Mouse (Mus musculus) lung, adult 2 months (tissue): Measurements from ENCODE around the gene Mkrn3. TPM values are rescaled to one million over a fixed set of nuclear protein-coding genes. Genes with fewer than 3 reads are reported as not detected.
A peak's percentile ranks its signal among the peaks of the same experiment; 100 is the strongest.

Source experiments
- DNase-seq: peaks from one replicate; pipeline ENCODE4 v3.0.0; 2022
- H3K4me1 ChIP-seq: fragments of 200-500 bp; 2 replicates; pipeline ENCODE4 v1.6.1; 2011; ENCODE audit warnings: low read length; ENCODE audit not compliant: control insufficient read depth, insufficient read depth
- H3K4me3 ChIP-seq: fragments of 200-500 bp; replicated peaks from 2 replicates; pipeline ENCODE3; 2011; ENCODE audit warnings: low read depth, mild to moderate bottlenecking, control low read depth, low read length; ENCODE audit errors: extremely low read depth
- CTCF ChIP-seq: fragments of 200-500 bp; IDR thresholded peaks from 2 replicates; pipeline ENCODE4 v1.5.1; 2011; ENCODE audit warnings: mild to moderate bottlenecking, low read length, control low read depth; ENCODE audit not compliant: insufficient read depth
- POLR2A ChIP-seq: fragments of 200-500 bp; IDR thresholded peaks from 2 replicates; pipeline ENCODE4 v1.6.1; 2011; ENCODE audit warnings: low read depth, mild to moderate bottlenecking, control low read depth, low read length, borderline replicate concordance; ENCODE audit errors: extremely low read depth
- WGBS: fragments of 180-500 bp; shearing (Covaris S2); methylation state at CpG from one replicate; pipeline ENCODE4 v1.1.7; 2018; 5-methylcytosine and 5-hydroxymethylcytosine counted together
- polyA plus RNA-seq: library from polyadenylated mRNA; depleted of rRNA; stranded (reverse); fragments of >200 nt; gene quantifications from 2 replicates; pipeline ENCODE4 v1.2.3, GENCODE M21; 2012

The Mkrn3 gene
- polyA plus RNA-seq, 1 experiment = 1.6 TPM

DNA sequence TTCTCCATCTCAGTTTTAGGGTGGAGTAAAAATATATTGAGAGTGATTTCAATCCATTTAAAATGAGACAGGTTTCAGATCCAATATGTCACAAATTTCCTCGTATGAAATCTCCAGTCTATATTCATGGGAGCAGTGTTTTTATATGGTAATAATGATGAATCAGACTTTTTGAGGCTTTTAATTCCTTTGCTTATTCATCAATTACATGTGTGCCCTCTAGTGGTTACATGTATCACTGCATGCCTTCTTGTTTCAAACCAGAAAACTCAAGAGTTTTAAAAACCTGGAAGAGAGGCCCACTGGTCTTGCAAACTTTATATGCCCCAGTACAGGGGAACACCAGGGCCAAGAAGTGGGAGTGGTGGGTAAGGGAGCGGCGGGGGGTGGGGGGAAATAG lies 13.3 kb upstream of the Mkrn3 start:
- H3K4me3 ChIP-seq = no peak overlapping the region
- TF ChIP-seq CTCF (no peak), POLR2A (no peak)
- no peaks in the 10 kb centered on the region for H3K4me1 ChIP-seq
- WGBS = 25% methylated on average over 3 of the region's 3 CpGs
- DNase-seq = no peak

DNA sequence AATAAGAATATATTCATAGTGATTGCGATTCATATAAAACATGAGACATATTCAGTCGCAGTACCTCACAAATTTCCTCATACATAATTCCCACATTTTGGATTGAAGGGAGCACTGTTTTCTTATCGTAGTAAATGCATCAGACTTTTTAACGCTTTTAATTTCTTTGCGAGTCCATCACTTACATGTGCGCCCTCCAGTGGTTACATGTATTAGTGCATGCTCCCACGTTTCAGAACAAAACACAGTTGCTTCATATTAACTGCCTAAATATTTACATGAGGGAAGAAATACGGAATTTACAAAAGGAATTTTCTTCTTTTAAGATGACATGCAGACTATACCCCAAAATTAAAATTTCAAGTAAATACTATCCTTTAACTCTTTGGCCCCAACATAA lies 8.4 kb upstream of the Mkrn3 start:
- no peaks in the 10 kb centered on the region for H3K4me1 ChIP-seq
- 19% methylated on average over 8 of the region's 8 CpGs for WGBS
- H3K4me3 ChIP-seq = no peak overlapping the region
- DNase-seq = no peak
- TF ChIP-seq POLR2A (no peak), CTCF (no peak)

DNA sequence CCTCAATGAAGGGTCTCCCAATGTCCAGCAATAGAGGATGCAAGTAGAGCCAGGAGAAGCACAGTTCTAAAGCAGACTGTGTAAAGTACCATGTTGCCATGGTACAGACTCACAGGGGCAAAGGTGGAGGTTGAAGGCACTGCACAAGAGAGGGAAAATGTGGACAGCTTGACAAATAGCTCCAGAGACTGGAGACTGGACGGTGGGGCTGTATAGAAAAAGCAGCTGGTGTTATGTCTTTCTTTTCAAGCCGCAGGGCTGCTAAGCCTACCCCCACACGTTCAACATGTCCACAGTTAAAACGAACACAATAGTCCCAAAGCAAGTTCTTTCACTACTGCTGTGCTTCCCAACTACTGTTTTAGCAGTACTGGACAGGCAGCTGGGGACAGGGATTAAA lies 3.3 kb upstream of the Mkrn3 start:
- 0 out of 2 replicates have a peak, but pooled peaks cover 4% of the 10 kb centered on the region for H3K4me1 ChIP-seq
- TF ChIP-seq CTCF (no peak), POLR2A (no peak)
- no peak for DNase-seq
- H3K4me3 ChIP-seq = no peak overlapping the region
- 44% methylated on average over 4 of the region's 4 CpGs for WGBS

DNA sequence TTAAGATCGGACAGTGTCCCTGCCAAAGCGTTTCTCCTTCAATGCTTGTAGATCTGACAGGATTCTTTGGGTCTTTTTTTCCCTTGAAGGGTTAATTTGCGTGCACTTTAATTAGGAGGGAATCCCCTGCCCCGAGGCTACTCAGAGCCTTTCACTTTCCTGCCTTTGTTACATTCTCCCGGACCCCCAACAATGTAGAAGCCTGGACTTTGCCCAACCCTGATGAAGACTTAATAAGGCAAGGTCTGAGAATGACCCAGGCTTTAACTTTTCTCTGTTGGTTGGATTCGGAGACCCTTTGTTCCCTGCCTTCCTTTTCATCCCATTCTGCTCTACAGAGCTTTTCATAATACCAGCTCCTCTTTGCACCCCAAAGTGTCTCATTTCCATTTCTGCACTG lies 627 bp upstream of the Mkrn3 start:
- H3K4me1 ChIP-seq = 0 out of 2 replicates have a peak, but pooled peaks cover 4% of the 10 kb centered on the region
- no peak overlapping the region for H3K4me3 ChIP-seq
- WGBS = 64% methylated on average over 6 of the region's 6 CpGs
- no peak for TF ChIP-seq CTCF
- no peak for TF ChIP-seq POLR2A
- DNase-seq = no peak

DNA sequence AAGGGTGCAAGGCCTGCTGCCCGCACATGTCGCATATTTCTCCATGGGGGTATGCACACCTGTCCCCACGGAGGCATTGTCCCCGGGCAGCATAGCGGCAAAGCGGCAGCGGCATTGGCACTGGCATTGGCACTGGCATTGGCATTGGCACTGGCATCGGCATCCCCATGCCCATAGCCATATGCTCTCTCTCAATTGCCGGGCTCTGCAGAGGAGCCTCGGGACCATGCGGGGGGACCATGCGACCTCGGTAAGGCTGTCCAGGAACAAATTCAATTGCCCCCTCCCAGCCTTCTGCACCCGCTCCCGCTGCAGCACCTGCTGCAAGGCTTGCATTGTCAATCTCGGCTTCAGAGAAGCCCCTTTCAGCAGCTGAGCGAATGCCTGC lies 840 bp downstream of the Mkrn3 start:
- WGBS = 58% methylated on average over 17 of the region's 17 CpGs
- TF ChIP-seq CTCF = no peak
- TF ChIP-seq POLR2A = no peak
- peak overlapping the region; percentile 92 for H3K4me3 ChIP-seq
- DNase-seq = no peak
- 0 out of 2 replicates have a peak, but pooled peaks cover 4% of the 10 kb centered on the region for H3K4me1 ChIP-seq

DNA sequence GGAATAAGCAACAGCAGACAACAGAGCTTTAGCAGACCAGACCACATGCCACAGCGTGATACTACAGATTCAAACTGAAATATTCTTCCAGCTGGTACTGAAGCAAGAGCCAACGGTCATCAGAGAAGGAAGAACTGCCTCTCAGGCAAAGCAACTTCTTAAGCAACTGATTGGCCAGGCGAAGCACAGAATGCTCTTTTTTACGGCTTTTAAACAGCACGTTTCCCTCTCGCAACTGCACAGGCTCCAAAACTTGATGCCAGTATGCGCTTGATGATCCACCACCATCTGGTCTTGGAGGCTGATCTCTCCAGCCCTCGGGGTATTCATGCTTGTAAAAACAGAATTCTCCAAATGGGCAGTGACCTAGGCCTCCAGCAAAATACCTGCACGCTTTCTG lies 1.6 kb downstream of the Mkrn3 start:
- DNase-seq = no peak
- Histone ChIP-seq H3K4me1 (0 out of 2 replicates have a peak, but pooled peaks cover 4% of the 10 kb centered on the region), H3K4me3 (no peak overlapping the region)
- no peak for TF ChIP-seq POLR2A
- TF ChIP-seq CTCF = no peak
- 80% methylated on average over 9 of the region's 9 CpGs for WGBS

DNA sequence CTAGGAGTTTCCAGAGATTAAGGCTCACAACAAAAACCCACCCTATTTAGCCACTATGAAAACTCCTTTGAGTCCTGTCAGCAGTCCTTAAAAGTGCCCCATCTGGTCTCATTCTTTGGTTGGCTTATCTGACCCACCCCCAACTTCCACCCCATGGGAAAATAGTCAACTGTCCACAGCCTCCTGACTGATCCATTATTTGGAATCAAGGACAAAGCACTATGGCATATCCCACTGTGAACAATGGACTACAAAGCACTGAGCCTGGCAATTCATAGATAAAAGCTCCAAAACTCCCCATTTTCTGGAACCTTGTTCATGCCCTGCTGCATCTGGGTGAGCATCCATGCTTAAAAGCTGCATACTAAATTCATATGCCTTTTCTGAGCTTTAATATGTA lies 3.8 kb downstream of the Mkrn3 start:
- H3K4me1 ChIP-seq = 0 out of 2 replicates have a peak, but pooled peaks cover 4% of the 10 kb centered on the region
- no peak overlapping the region for H3K4me3 ChIP-seq
- DNase-seq = no peak
- no peak for TF ChIP-seq CTCF
- no peak for TF ChIP-seq POLR2A

DNA sequence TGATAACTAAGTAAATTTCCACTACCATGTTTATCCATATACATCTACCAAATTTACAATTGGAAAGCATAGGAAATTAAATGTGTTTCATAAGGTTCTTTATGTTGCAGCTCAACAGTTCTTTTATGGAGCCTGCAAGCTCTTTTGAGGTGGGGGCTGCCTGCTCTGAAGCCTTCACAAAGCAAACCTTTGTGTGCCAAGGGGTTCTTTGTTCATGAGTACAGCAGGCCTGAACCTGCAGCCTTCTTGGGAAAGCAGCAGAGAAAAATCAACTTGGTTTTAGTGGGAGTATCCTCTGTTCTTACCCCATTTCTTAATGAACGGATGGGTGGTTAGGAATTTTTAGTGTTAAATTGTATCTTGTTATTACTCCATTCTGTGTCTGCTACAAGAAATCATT lies 4.7 kb downstream of the Mkrn3 start:
- H3K4me3 ChIP-seq = no peak overlapping the region
- 68% methylated on average over 1 of the region's 1 CpGs for WGBS
- no peak for DNase-seq
- H3K4me1 ChIP-seq = 0 out of 2 replicates have a peak, but pooled peaks cover 4% of the 10 kb centered on the region
- TF ChIP-seq POLR2A (no peak), CTCF (no peak)

- no peak overlapping the region for H3K4me3 ChIP-seq
- no peak for DNase-seq
- TF ChIP-seq CTCF = no peak
- no peak for TF ChIP-seq POLR2A
- no peaks in the 10 kb centered on the region for H3K4me1 ChIP-seq
- WGBS = 57% methylated on average over 3 of the region's 3 CpGs
Measured at GRCm38 (mm10) chr7:62407803-62408202, 12.1 kb downstream of the Mkrn3 start.

DNA sequence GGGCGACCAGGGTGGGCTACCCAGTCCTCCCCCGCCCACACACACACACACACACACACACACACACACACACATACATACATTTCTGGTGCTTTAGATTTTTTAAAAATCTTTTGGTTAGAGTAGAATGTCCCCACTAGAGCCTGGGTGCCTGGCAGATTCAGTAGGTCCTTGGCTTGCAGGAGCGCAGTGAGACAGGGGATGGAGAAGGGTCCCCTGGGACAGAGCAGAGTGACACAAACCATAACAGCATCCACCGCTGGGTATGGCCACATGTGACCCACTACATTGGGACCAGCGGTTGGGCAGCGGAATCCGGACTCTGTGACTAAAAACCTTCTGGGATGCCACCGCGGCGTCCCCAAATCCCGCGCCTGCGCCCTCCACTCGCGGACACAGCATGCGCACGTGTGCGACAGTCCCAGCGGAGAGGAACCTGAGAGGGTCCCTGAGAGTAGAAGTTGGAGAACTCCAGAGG lies 13.3 kb downstream of the Mkrn3 start:
- no peaks in the 10 kb centered on the region for H3K4me1 ChIP-seq
- WGBS = 56% methylated on average over 19 of the region's 19 CpGs
- no peak for DNase-seq
- H3K4me3 ChIP-seq = no peak overlapping the region
- no peak for TF ChIP-seq CTCF
- TF ChIP-seq POLR2A = no peak
